ENCODE assay signal across 24 mouse cellular contexts in the genomic region with DNA sequence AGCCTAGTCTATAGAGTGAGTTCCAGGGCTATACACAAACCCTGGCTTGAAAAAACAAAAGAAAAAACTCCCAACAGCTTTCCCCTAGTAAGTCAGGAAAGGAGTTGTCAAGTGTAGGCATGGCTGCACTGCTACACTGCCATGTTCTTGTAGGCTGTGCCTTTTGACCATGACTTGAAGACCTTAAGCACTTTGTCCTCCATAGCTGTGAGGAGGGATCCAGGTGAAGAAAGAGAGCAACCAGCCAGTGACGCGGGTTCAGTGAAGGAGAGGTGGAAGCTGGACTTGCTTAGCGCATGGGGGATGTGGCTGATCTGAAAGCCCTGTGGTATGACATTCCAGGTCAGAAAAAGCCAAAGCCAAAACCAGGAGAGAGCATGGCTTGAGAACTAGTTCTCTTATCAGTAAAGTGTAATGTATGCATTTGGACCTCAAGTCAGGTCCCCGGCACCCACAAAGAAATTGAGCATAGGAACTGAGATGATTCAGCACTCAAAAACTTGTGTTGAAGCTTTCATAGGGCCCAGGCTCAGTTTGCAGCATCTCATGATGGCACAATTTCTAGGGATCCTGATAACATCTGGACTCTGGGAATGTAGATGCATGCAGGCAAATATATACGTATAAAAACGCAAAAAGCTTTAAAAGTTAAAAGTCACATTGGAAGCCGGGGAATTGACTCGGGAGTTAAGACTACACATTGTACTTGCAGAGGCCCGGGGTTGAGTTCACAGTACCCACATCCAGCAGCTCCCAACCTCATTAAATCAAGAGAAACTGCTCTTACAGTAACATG. TPM values are rescaled to one million over a fixed set of nuclear protein-coding genes. Genes with fewer than 3 reads are reported as not detected.
DNase-seq lines count a peak whose midpoint lies in the region; ATAC-seq lines count a peak whose summit lies in the region.
"Had no signal": no experiment of that assay in that cellular context is flagged by ENCODE, and none has a peak within 500 bp of the region (broad histone marks: within the 10 kb centered on the region; RNA-seq: fewer than 3 reads in every experiment).

No protein-coding gene starts in this region.

- H3K4me1 ChIP-seq in heart, embryonic 13.5 days = peaks cover 20% of the 10 kb centered on the region
- H3K4me1 ChIP-seq in liver, embryonic 13.5 days (replicated peaks) = peaks cover 24% of the 10 kb centered on the region
- peaks cover 25% of the 10 kb centered on the region for H3K4me1 ChIP-seq in liver, embryonic 12.5 days
- peaks cover 22% of the 10 kb centered on the region for H3K4me1 ChIP-seq in limb, embryonic 15.5 days

- H3K9ac ChIP-seq in heart, embryonic 13.5 days = no peak overlapping the region
- no peak overlapping the region for H3K9ac ChIP-seq in liver, embryonic 13.5 days
- no peak overlapping the region for H3K9ac ChIP-seq in liver, embryonic 12.5 days
- H3K9ac ChIP-seq in limb, embryonic 15.5 days = no peak overlapping the region
- H3K9ac ChIP-seq: hindbrain, embryonic 12.5 days had no signal

- H3K4me2 ChIP-seq in heart, embryonic 13.5 days = no peak overlapping the region
- no peak overlapping the region for H3K4me2 ChIP-seq in liver, embryonic 13.5 days
- H3K4me2 ChIP-seq in liver, embryonic 12.5 days = no peak overlapping the region
- no peak overlapping the region for H3K4me2 ChIP-seq in limb, embryonic 15.5 days
- H3K4me2 ChIP-seq: hindbrain, embryonic 12.5 days; neural tube, embryonic 13.5 days had no signal

- no peak overlapping the region for H3K4me3 ChIP-seq in heart, embryonic 13.5 days
- H3K4me3 ChIP-seq in liver, embryonic 13.5 days (replicated peaks) = no peak overlapping the region
- no peak overlapping the region for H3K4me3 ChIP-seq in liver, embryonic 12.5 days
- no peak overlapping the region for H3K4me3 ChIP-seq in limb, embryonic 15.5 days
- H3K4me3 ChIP-seq: erythroblast, embryonic 14.5 days; hindbrain, embryonic 12.5 days; neural tube, embryonic 13.5 days had no signal

- DNase-seq in heart, postnatal 4 days = no peak
- no peak for DNase-seq in liver, embryonic 13.5 days
- peak; percentile 40 for DNase-seq in R1 (ENCODE audit: low read depth, low spot score)
- DNase-seq in thymus, postnatal 25 days = no peak
- DNase-seq in urinary bladder, postnatal 36 days (ENCODE audit: low spot score in 2 of 2) = no peak
- DNase-seq: B cell, adult 2 months; embryo, embryonic 11 days; thymus, postnatal 36 days had no signal

- no peaks in the 10 kb centered on the region for H3K9me3 ChIP-seq in heart, embryonic 13.5 days
- no peaks in the 10 kb centered on the region for H3K9me3 ChIP-seq in liver, embryonic 13.5 days (replicated peaks)
- no peaks in the 10 kb centered on the region for H3K9me3 ChIP-seq in liver, embryonic 12.5 days (replicated peaks)
- H3K9me3 ChIP-seq in limb, embryonic 15.5 days = no peaks in the 10 kb centered on the region
- H3K9me3 ChIP-seq: hindbrain, embryonic 12.5 days; neural tube, embryonic 13.5 days had no signal

- H3K27ac ChIP-seq in heart, embryonic 13.5 days (replicated peaks) = peak overlapping the region; percentile 48; the same call in 1 of the 2 replicates
- peak overlapping the region; percentile 45 for H3K27ac ChIP-seq in liver, embryonic 13.5 days
- H3K27ac ChIP-seq in liver, embryonic 12.5 days = no peak overlapping the region
- H3K27ac ChIP-seq in limb, embryonic 15.5 days = peak overlapping the region; percentile 77
- H3K27ac ChIP-seq: hindbrain, embryonic 12.5 days; neural tube, embryonic 13.5 days had no signal

- no peak for ATAC-seq in heart, embryonic 13.5 days (ENCODE audit: extremely low read depth, insufficient number of reproducible peaks, low FRiP score, low TSS enrichment)
- no peak for ATAC-seq in liver, embryonic 13.5 days (ENCODE audit: low read depth)
- ATAC-seq in liver, embryonic 12.5 days = no peak
- ATAC-seq in limb, embryonic 15.5 days (ENCODE audit: insufficient number of reproducible peaks, low FRiP score, low TSS enrichment, low read depth) = no peak
- ATAC-seq: forebrain, embryonic 16.5 days; inflammation-experienced regulatory T-cells, adult 6 months had no signal

- peaks cover 50% of the 10 kb centered on the region for H3K36me3 ChIP-seq in heart, embryonic 13.5 days
- H3K36me3 ChIP-seq in liver, embryonic 13.5 days = peaks cover 47% of the 10 kb centered on the region
- peaks cover 53% of the 10 kb centered on the region for H3K36me3 ChIP-seq in liver, embryonic 12.5 days
- peaks cover 40% of the 10 kb centered on the region for H3K36me3 ChIP-seq in limb, embryonic 15.5 days

- WGBS in heart, embryonic 13.5 days = 87% methylated on average over 9 of the region's 9 CpGs
- 79% methylated on average over 9 of the region's 9 CpGs for WGBS in liver, embryonic 13.5 days (ENCODE audit: insufficient replicate concordance)
- 79% methylated on average over 9 of the region's 9 CpGs for WGBS in liver, embryonic 12.5 days (ENCODE audit: insufficient replicate concordance)
- WGBS in limb, embryonic 15.5 days = 84% methylated on average over 9 of the region's 9 CpGs

- no peaks in the 10 kb centered on the region for H3K27me3 ChIP-seq in heart, embryonic 13.5 days (replicated peaks)
- no peaks in the 10 kb centered on the region for H3K27me3 ChIP-seq in liver, embryonic 13.5 days
- H3K27me3 ChIP-seq in liver, embryonic 12.5 days (replicated peaks) = no peaks in the 10 kb centered on the region
- H3K27me3 ChIP-seq in limb, embryonic 15.5 days = no peaks in the 10 kb centered on the region
- H3K27me3 ChIP-seq: hindbrain, embryonic 12.5 days; neural tube, embryonic 13.5 days had no signal

RNA-seq across cellular contexts. Expression of a gene that starts 4.5 kb away (rescaled TPM):
- polyA plus RNA-seq in heart, embryonic 13.5 days (2015; fragmentation: Nextera tagmentation; extraction: Ambion mirVana) = 640 and 686 TPM in 2 replicates
- total RNA-seq in heart, postnatal 4 days (2021) = 100 to 1,000 TPM; 896 to 908 TPM
- 881 and 895 TPM in 2 replicates for polyA plus RNA-seq in liver, embryonic 13.5 days (2015; fragmentation: Nextera tagmentation; extraction: Ambion mirVana)
- 938 and 976 TPM in 2 replicates for polyA plus RNA-seq in liver, embryonic 12.5 days (2016; fragmentation: Nextera tagmentation; extraction: Ambion mirVana)
- polyA plus RNA-seq in limb, embryonic 15.5 days (2015; fragmentation: Nextera tagmentation; extraction: Ambion mirVana) = 838 and 986 TPM in 2 replicates

RNA-seq across cellular contexts. Expression of a gene that starts 17.5 kb away (rescaled TPM):
- 0.14 and 0.15 TPM in 2 replicates for polyA plus RNA-seq in heart, embryonic 13.5 days (2015; fragmentation: Nextera tagmentation; extraction: Ambion mirVana)
- under 1 TPM; 0.21 to 0.32 TPM for total RNA-seq in heart, postnatal 4 days (2021)
- 0.08 and 0.09 TPM in 2 replicates for polyA plus RNA-seq in liver, embryonic 13.5 days (2015; fragmentation: Nextera tagmentation; extraction: Ambion mirVana)
- 0.07 and 0.10 TPM in 2 replicates for polyA plus RNA-seq in liver, embryonic 12.5 days (2016; fragmentation: Nextera tagmentation; extraction: Ambion mirVana)
- polyA plus RNA-seq in limb, embryonic 15.5 days (2015; fragmentation: Nextera tagmentation; extraction: Ambion mirVana) = 4.2 and 5.1 TPM in 2 replicates
- total RNA-seq: adrenal gland, adult 18-20 months; granulocyte monocyte progenitor cell, adult 5-6 weeks; layer of hippocampus, postnatal 10 days; left cerebral cortex, postnatal 25 days; megakaryocyte-erythroid progenitor cell, adult 5-6 weeks had no signal
- polyA plus RNA-seq: erythroblast, embryonic 14.5 days; forebrain, embryonic 16.5 days; heart, embryonic 14.5 days; hindbrain, embryonic 12.5 days; inflammation-experienced regulatory T-cells, adult 6 months; neural tube, embryonic 13.5 days had no signal

RNA-seq across cellular contexts. Expression of a gene that starts 21.0 kb away (rescaled TPM):
- polyA plus RNA-seq in heart, embryonic 13.5 days (2015; fragmentation: Nextera tagmentation; extraction: Ambion mirVana) = not detected in 2 replicates
- total RNA-seq in heart, postnatal 4 days (2021) = not detected
- polyA plus RNA-seq in liver, embryonic 13.5 days (2015; fragmentation: Nextera tagmentation; extraction: Ambion mirVana) = not detected in 2 replicates
- not detected in 2 replicates for polyA plus RNA-seq in liver, embryonic 12.5 days (2016; fragmentation: Nextera tagmentation; extraction: Ambion mirVana)
- polyA plus RNA-seq in limb, embryonic 15.5 days (2015; fragmentation: Nextera tagmentation; extraction: Ambion mirVana) = not detected in 2 replicates
- total RNA-seq: granulocyte monocyte progenitor cell, adult 5-6 weeks; megakaryocyte-erythroid progenitor cell, adult 5-6 weeks had no signal
- polyA plus RNA-seq: erythroblast, embryonic 14.5 days; heart, embryonic 14.5 days; hindbrain, embryonic 12.5 days; inflammation-experienced regulatory T-cells, adult 6 months; liver, embryonic 16.5 days; spleen, adult 2 months had no signal

RNA-seq across cellular contexts. Expression of a gene that starts 34.2 kb away (rescaled TPM):
- polyA plus RNA-seq in heart, embryonic 13.5 days (2015; fragmentation: Nextera tagmentation; extraction: Ambion mirVana) = 56.7 and 61.6 TPM in 2 replicates
- total RNA-seq in heart, postnatal 4 days (2021) = 10 to 100 TPM; 57.9 to 66.3 TPM
- 35.5 and 40.0 TPM in 2 replicates for polyA plus RNA-seq in liver, embryonic 13.5 days (2015; fragmentation: Nextera tagmentation; extraction: Ambion mirVana)
- polyA plus RNA-seq in liver, embryonic 12.5 days (2016; fragmentation: Nextera tagmentation; extraction: Ambion mirVana) = 40.4 and 42.0 TPM in 2 replicates
- polyA plus RNA-seq in limb, embryonic 15.5 days (2015; fragmentation: Nextera tagmentation; extraction: Ambion mirVana) = 124 and 128 TPM in 2 replicates

RNA-seq across cellular contexts. Expression of a gene that starts 51.4 kb away (rescaled TPM):
- polyA plus RNA-seq in heart, embryonic 13.5 days (2015; fragmentation: Nextera tagmentation; extraction: Ambion mirVana) = 11.2 and 11.5 TPM in 2 replicates
- 10 to 100 TPM; 32.1 to 36.8 TPM for total RNA-seq in heart, postnatal 4 days (2021)
- 1.4 and 1.5 TPM in 2 replicates for polyA plus RNA-seq in liver, embryonic 13.5 days (2015; fragmentation: Nextera tagmentation; extraction: Ambion mirVana)
- 2.9 and 3.0 TPM in 2 replicates for polyA plus RNA-seq in liver, embryonic 12.5 days (2016; fragmentation: Nextera tagmentation; extraction: Ambion mirVana)
- 7.8 and 8.8 TPM in 2 replicates for polyA plus RNA-seq in limb, embryonic 15.5 days (2015; fragmentation: Nextera tagmentation; extraction: Ambion mirVana)
- total RNA-seq: megakaryocyte-erythroid progenitor cell, adult 5-6 weeks had no signal
- polyA plus RNA-seq: erythroblast, embryonic 14.5 days had no signal
